Mouse (Mus musculus) CH12.LX (cell line): ENCODE measurements around the gene Dpf3.

Experiments
- CTCF ChIP-seq, 2 experiments: IDR thresholded peaks in 1 of 2; conservative IDR thresholded peaks in 1 of 2; 2 replicates each; pipeline ENCODE4 v1.5.1; 2011 to 2012; ENCODE audit warnings: low read depth in 2 of 2, low read length in 2 of 2, improper control_type of control experiment in 1 of 2, inconsistent platforms in 1 of 2, mild to moderate bottlenecking in 1 of 2, moderate library complexity in 1 of 2
- ETS1 ChIP-seq: conservative IDR thresholded peaks from 2 replicates; pipeline ENCODE4 v1.6.1; 2012; ENCODE audit warnings: low read depth, mild to moderate bottlenecking, inconsistent platforms, low read length, improper control_type of control experiment, moderate library complexity
- KAT2A ChIP-seq: IDR thresholded peaks from 2 replicates; pipeline ENCODE4 v1.6.1; 2012; ENCODE audit warnings: low read length, improper control_type of control experiment, inconsistent platforms; ENCODE audit not compliant: insufficient replicate concordance
- MAX ChIP-seq: IDR thresholded peaks from 2 replicates; pipeline ENCODE4 v1.6.1; 2011; ENCODE audit warnings: low read length, improper control_type of control experiment
- POLR2A ChIP-seq: IDR thresholded peaks from 2 replicates; pipeline ENCODE4 v1.6.1; 2011; ENCODE audit warnings: low read depth, mild to moderate bottlenecking, improper control_type of control experiment, low read length
- RAD21 ChIP-seq: IDR thresholded peaks from 2 replicates; pipeline ENCODE4 v1.6.1; 2011; ENCODE audit warnings: low read depth, mild to moderate bottlenecking, low read length, improper control_type of control experiment, moderate library complexity
- ZMIZ1 ChIP-seq: IDR thresholded peaks from 2 replicates; pipeline ENCODE4 v1.6.1; 2012; ENCODE audit warnings: low read depth, mild to moderate bottlenecking, inconsistent platforms, low read length, improper control_type of control experiment
- ZNF384 ChIP-seq: IDR thresholded peaks from 2 replicates; pipeline ENCODE4 v1.6.1; 2012; ENCODE audit warnings: low read depth, low read length, improper control_type of control experiment, inconsistent platforms

- TF ChIP-seq ZNF384: no peak
- TF ChIP-seq ZMIZ1: no peak
- no peak for TF ChIP-seq CTCF (conservative IDR thresholded peaks at IDR 0.05 in 1 of 2, IDR thresholded peaks at IDR 0.05 in 1 of 2; ENCODE audit: low read depth in 2 of 2, low read length in 2 of 2)
- TF ChIP-seq RAD21: no peak
- TF ChIP-seq POLR2A: no peak
- TF ChIP-seq MAX: no peak
- TF ChIP-seq ETS1: no peak
- TF ChIP-seq KAT2A: no peak
These were observed 307.7 kb downstream of the Dpf3 start for GRCm38 (mm10) chr12:83179860-83180259.
